Mouse (Mus musculus): ENCODE measurements around the gene Scn10a.

Gene Scn10a

DNA sequence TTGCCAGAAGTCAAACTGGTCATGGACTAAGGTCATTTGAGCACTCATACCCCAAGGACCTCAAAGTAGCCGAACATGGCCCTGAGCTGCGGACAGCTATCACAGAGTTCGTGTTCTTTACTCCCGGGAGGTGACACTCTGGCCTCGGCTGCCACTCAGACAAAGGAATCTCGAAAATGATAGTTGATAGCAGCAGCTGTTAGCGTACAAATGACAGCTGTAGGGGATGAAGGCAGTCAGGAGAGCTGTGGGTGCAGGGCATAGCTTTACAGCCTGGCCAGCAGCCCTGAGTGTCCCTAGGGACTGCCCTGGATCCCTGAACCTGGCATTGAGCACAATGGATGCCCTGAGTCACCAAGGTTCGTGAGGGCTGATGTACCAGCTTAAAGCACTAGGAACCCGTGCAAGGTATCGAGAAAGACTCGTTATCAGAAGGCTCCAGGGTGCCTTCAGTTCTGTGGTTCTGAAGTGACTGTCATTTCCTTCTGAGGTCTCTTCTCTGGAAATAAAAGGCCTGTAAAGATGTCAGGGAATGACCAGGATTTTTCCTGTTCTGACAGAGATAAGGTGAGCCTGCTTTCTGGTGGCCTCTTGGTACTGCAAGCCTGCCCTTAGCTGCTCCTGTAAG, 84.8 kb downstream of the Scn10a start:
- no peak for DNase-seq (ENCODE audit: low spot score)

DNA sequence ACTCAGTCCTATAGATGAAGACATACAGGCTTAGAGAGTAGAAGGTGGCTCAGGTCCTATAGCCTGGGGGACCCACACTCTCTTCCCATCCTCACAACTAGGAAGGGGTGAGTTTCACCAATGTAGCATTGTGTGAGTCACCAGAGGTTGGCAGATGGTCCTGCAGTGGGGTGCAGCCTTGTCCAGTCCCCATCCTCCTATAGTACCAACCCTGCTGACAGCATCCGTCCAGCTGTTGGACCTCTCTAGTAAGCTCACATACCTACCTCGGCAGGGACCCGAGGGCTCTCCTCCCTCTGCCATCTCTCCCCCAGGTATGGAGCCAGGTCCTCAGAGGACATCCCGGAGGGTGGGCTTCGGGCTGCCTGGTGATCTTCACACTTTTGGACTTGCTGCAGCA, 85.6 kb downstream of the Scn10a start:
- DNase-seq (ENCODE audit: low spot score): no peak

- DNase-seq (ENCODE audit: low spot score): no peak
Measured at GRCm38 (mm10) chr9:119632801-119633200, 86.3 kb downstream of the Scn10a start.

DNA sequence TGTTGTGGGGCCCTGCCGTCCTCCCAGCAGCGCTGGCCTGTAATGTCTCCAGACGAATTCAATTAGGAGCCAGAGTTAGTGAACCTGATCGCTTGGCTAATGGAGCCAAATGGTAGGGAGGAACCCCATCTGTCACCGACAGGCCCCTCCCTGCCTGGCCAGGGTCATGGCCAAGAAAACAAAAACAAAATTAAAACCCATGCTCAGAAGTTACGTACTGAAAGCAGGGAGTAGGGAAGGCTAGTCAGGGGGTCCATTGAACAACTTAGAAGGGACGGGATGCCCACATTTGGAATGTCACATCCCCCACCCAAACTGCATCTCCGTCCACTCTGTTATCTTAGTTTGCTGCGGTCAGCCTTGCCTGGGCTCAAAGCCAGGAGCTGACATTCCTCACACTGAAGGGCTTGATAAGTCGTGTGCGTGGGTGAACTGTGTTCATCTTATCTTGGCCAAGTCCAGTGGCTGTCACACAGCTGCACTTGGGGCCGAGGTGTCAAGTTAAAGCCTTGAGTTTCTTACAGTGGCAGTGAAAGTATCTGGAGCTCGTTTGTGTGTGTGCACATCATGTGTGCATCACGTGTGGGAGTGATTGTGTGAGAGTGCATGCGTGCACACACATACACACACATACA, 87.1 kb downstream of the Scn10a start:
- peak; percentile 69 for DNase-seq (ENCODE audit: low spot score)

DNA sequence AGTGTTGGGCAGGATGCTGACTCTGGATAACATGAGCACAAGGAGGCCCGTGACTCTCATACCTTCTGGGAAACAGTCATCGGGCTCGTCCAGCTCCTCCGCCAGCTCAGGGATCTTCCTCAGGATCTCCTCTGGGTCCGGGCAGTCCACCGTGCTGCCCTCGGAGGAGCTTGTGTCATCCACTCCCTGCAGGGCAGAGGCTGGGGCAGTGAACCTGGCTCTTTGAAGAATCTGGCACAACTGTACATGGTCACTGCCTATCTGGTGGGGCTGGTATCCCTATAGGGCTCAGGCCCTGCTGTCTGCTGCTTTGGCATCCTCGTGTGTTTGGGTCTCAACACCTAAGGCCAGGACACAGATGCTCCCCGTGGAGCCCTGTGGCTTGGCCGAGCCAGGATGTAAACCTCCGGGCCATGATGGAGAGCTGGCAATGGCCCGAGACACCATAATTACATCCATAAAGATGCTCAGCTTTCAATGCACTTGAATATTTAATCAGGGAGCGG, 87.7 kb downstream of the Scn10a start:
- DNase-seq (ENCODE audit: low spot score): no peak

GRCm38 (mm10) chr9:119628690-119629268, 90.3 kb downstream of the Scn10a start:
- no peak for DNase-seq (ENCODE audit: low spot score)

- no peak for DNase-seq (ENCODE audit: low spot score)
Measured at GRCm38 (mm10) chr9:119627227-119627626, 91.9 kb downstream of the Scn10a start.

DNA sequence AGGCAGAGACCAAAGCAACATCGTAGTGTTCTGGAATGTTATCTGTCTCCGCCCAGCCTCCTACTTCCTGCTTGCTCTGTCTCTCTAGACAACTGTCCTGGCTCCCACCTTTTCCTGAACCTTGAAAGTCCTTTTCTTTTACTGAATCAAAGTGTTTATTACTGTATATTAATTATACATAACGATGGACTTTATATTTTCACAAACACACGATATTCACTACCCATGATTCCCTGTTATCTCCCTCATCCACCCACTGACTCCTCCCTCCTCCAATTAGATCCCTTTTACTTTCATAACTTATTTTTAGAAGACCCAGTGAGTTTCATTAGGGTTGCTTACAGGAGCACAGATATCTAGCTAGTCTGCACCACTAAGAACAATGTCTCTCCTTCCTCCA, 95.0 kb downstream of the Scn10a start:
- DNase-seq (ENCODE audit: low spot score): no peak

DNA sequence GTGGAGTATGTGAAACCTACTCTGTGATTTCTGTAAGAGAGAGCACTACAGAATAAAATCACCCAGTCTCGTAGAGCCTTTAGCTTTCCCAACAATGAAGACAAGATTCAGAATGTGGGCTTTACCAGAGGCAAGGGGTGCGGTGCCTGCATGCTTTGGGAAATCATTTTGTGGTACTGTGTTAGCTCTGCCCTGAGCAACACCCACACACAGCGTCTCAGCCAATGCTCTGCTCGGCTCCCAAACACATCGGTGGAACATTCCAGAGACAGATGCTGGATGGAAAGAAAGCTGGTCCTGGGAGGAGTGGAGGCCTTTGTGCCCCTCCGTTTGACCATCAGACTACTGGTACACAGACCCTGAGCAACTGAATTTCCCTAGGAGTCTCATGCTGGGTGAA, 104.3 kb downstream of the Scn10a start:
- DNase-seq (ENCODE audit: low spot score): no peak

DNA sequence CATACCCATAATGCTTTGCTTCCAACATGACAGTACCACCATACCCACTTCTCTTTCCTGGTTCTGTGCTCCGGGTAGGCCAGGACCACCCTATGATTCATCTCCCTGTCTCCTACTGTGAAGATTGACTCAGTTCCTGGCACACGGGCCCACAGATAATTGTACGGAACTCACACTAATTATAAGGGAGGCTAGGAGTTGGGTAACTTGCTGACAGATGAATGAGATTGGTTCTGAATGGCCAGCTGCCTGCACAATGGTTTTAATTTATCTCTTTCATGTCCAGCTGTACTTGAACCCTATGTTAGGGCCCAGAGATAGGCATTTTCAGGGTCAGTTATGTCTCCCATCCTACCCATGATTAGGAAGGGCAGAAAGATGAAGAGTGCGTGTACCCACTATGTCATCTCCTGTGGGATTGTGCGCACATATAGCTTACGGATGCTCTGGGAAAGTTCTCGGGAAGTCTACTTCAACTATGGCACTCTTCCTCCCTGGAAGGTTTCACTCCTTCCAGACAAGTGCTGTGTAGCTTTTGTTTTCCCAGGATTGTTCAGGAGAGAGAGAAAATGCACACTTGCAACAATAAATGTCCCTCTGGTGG, 108.5 kb downstream of the Scn10a start:
- DNase-seq (ENCODE audit: low spot score): no peak

GRCm38 (mm10) chr9:119606906-119607305, 112.2 kb downstream of the Scn10a start:
- DNase-seq (ENCODE audit: low spot score): no peak

GRCm38 (mm10) chr9:119604607-119605006, 114.5 kb downstream of the Scn10a start:
- no peak for DNase-seq (ENCODE audit: low spot score)

DNA sequence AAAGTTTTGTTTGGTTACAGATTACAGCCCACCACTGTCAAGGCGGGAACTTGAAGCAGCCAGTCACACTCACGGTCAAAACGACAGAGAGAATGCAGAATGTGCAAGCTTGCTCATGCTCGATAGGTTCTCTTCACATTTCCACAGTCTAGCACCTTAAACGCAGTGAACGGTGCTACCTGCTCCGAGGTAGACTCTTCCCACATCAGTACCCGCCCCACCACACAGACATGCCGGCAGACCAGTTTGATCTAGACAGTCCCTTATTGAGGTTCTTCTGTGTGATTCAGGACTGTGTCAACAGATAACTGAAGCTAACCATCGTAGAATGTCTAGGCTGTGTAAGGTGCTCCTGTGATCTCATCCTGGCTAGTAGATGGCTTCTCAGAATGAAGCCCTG, 120.6 kb downstream of the Scn10a start:
- DNase-seq (ENCODE audit: low spot score): no peak

DNA sequence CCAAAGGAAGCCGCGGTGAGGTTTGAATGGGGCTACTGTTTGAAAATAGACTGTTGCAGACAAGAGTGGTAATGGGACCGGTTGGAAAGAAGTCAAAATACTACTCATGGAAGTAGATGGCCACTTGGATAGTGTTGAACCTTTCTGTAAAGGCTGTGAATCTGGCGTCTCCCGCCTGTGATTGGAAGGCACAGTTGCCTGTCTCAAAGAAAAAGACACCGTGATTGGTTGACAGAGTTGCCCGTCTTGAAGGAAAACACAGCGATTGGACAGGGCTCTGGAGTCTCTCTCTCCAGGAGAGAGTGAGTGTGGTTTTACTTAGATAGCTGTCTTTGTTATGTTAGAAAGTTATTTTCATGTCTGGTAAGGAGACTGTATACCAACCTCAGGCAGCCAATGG, 121.8 kb downstream of the Scn10a start:
- peak; percentile 85 for DNase-seq (ENCODE audit: low spot score)

GRCm38 (mm10) chr9:119589592-119589991, 129.5 kb downstream of the Scn10a start:
- no peak for DNase-seq (ENCODE audit: low spot score)

GRCm38 (mm10) chr9:119588763-119589449, 130.2 kb downstream of the Scn10a start:
- DNase-seq (ENCODE audit: low spot score): no peak

DNA sequence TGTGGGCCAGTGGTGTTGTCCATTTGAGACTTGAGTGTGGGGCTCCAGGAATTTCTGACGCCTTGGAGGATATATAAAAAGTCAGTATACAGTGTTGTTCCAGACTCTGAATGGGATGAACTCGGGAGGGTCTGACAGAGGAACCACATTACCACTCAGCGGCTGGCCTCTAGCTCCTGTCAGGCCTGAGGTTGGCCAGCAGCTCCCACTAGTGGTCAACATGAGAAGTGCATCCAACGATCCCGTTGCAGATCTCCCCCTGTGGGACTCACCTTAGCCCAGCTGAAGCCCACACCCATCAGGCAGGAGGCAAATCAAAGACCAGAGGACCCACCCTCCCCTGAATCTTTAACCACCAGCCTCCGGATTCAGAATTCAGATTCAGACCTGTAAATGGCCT, 138.5 kb downstream of the Scn10a start:
- peak; percentile 76 for DNase-seq (ENCODE audit: low spot score)

- no peak for DNase-seq (ENCODE audit: low spot score)
Measured at GRCm38 (mm10) chr9:119580187-119580586, 138.9 kb downstream of the Scn10a start.

DNA sequence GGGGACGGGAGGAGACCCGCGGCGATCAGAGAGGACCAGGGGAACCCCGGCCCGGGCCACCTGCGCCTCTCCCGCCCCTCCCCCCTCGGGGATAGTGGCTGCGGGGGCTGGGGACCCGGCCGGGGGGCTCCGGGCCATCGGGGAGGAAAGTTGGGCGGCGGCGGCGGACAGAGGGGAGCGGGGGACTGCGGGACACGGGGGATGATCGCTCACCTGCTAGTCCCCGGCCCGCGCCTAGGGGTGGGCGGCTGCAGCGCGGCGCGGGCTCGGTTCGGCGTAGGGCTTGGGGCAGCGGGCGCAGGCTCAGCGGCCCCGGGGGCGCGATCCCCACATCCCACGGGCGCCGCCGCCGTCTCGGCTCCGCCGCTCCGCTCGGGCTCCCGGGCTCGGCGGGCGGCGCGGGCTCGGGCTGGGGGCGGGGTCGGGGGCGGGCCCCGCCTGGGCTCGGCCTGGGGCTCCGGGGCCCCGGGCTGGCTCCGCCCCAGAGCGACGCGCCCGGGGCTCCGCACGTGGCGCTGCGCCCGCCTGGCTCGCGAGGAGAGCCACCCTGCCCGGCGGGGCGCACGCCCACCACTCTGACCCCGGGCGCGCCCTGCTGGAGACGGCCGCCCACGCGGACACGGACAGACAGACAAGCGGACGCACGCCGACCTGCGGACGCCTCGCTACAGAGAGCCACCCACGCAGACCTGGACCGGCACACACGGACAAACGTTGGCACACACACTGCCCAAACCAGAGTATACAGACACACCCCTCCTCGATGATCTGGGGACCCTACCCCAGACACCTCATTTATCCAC, 140.3 kb downstream of the Scn10a start, which contains the start of gene Scn5a:
Scn5a (minus strand) TSS at position 381 of the 803 bp plus-strand sequence.
- peak; percentile 34 for DNase-seq (ENCODE audit: low spot score)

GRCm38 (mm10) chr9:119578311-119578635, 140.8 kb downstream of the Scn10a start:
- no peak for DNase-seq (ENCODE audit: low spot score)

GRCm38 (mm10) chr9:119576977-119577376, 142.1 kb downstream of the Scn10a start:
- DNase-seq (ENCODE audit: low spot score): no peak

- no peak for DNase-seq (ENCODE audit: low spot score)
Measured at GRCm38 (mm10) chr9:119575732-119576131, 143.4 kb downstream of the Scn10a start.

All from testis, postnatal 14 days (tissue).